Mouse (Mus musculus) brain, embryonic 14.5 days (tissue): ENCODE measurements around the gene Plxna4. TPM values are rescaled to one million over a fixed set of nuclear protein-coding genes. Genes with fewer than 3 reads are reported as not detected.
A peak's percentile ranks its signal among the peaks of the same experiment; 100 is the strongest.

Source experiments
- DNase-seq: peaks from one replicate; pipeline ENCODE4 v3.0.0-alpha.2; 2011; ENCODE audit warnings: low read depth
- CTCF ChIP-seq: fragments of 200-500 bp; IDR thresholded peaks from 2 replicates; pipeline ENCODE4 v1.5.1; 2012; ENCODE audit warnings: inconsistent platforms, mild to moderate bottlenecking, moderate library complexity, borderline replicate concordance; ENCODE audit not compliant: insufficient read depth, insufficient read length; ENCODE audit errors: extremely low read depth
- POLR2A ChIP-seq: fragments of 200-500 bp; IDR thresholded peaks from 2 replicates; pipeline ENCODE4 v1.6.1; 2012; ENCODE audit warnings: mild to moderate bottlenecking, inconsistent platforms, borderline replicate concordance; ENCODE audit not compliant: poor library complexity, insufficient read depth, insufficient read length, severe bottlenecking; ENCODE audit errors: extremely low read depth
- polyA plus RNA-seq: library from polyadenylated mRNA; depleted of rRNA; stranded (reverse); fragments of >200 nt; gene quantifications from 2 replicates; pipeline ENCODE4 v1.2.3, GENCODE M21; 2012

The Plxna4 gene
- polyA plus RNA-seq, 1 experiment: 24.6 TPM

- TF ChIP-seq POLR2A (no peak), CTCF (no peak)
- DNase-seq: peak; percentile 94
Observed at GRCm38 (mm10) chr6:32402560-32403235, 185.3 kb downstream of the Plxna4 start.

- TF ChIP-seq CTCF: no peak
- no peak for DNase-seq
Observed at GRCm38 (mm10) chr6:32398261-32398660, 189.7 kb downstream of the Plxna4 start.

- DNase-seq: peak; percentile 90
- TF ChIP-seq POLR2A (no peak), CTCF (no peak)
Observed at GRCm38 (mm10) chr6:32397133-32397730, 190.8 kb downstream of the Plxna4 start.

GRCm38 (mm10) chr6:32395415-32395814, 192.6 kb downstream of the Plxna4 start:
- no peak for TF ChIP-seq POLR2A
- TF ChIP-seq CTCF: no peak
- no peak for DNase-seq

- no peak for DNase-seq
- TF ChIP-seq CTCF: no peak
- no peak for TF ChIP-seq POLR2A
Observed at GRCm38 (mm10) chr6:32392262-32392661, 195.7 kb downstream of the Plxna4 start.

GRCm38 (mm10) chr6:32388276-32388675, 199.7 kb downstream of the Plxna4 start:
- no peak for DNase-seq
- TF ChIP-seq POLR2A (no peak), CTCF (no peak)

GRCm38 (mm10) chr6:32386915-32387314, 201.1 kb downstream of the Plxna4 start:
- no peak for TF ChIP-seq CTCF
- no peak for TF ChIP-seq POLR2A
- no peak for DNase-seq

GRCm38 (mm10) chr6:32384937-32385336, 203.1 kb downstream of the Plxna4 start:
- TF ChIP-seq CTCF: no peak
- no peak for TF ChIP-seq POLR2A
- DNase-seq: peak; percentile 70

GRCm38 (mm10) chr6:32384423-32384822, 203.6 kb downstream of the Plxna4 start:
- no peak for TF ChIP-seq POLR2A
- no peak for TF ChIP-seq CTCF
- DNase-seq: no peak

- TF ChIP-seq CTCF: no peak
- no peak for TF ChIP-seq POLR2A
Observed at GRCm38 (mm10) chr6:32381516-32381915, 206.5 kb downstream of the Plxna4 start.

GRCm38 (mm10) chr6:32377181-32377580, 210.8 kb downstream of the Plxna4 start:
- TF ChIP-seq CTCF (no peak), POLR2A (no peak)
- peak; percentile 74 for DNase-seq

More at GRCm38 (mm10) chr6:32381516-32381915, 206.5 kb downstream of the Plxna4 start:
- peak; percentile 46 for DNase-seq

GRCm38 (mm10) chr6:32373931-32374361, 214.0 kb downstream of the Plxna4 start:
- TF ChIP-seq CTCF: no peak
- no peak for TF ChIP-seq POLR2A
- DNase-seq: peak; percentile 94

- TF ChIP-seq CTCF (no peak), POLR2A (no peak)
- no peak for DNase-seq
Observed at GRCm38 (mm10) chr6:32369092-32369491, 218.9 kb downstream of the Plxna4 start.

- no peak for TF ChIP-seq POLR2A
- TF ChIP-seq CTCF: no peak
- DNase-seq: no peak
Observed at GRCm38 (mm10) chr6:32368408-32368807, 219.6 kb downstream of the Plxna4 start.

GRCm38 (mm10) chr6:32364933-32365332, 223.1 kb downstream of the Plxna4 start:
- TF ChIP-seq CTCF: no peak
- TF ChIP-seq POLR2A: no peak
- DNase-seq: no peak
